Comparison of ENCODE assay signal across 25 mouse cellular contexts in genomic region chr1:179055760-179056159, GRCm38 (mm10).
DNase-seq lines count a peak whose midpoint lies in the region; ATAC-seq and TF ChIP-seq lines count a peak whose summit lies in the region.
"Had no signal": no experiment of that assay in that cellular context is flagged by ENCODE, and none has a peak within 500 bp of the region (broad histone marks: within the 10 kb centered on the region; RNA-seq: fewer than 3 reads in every experiment).

No protein-coding gene starts in this region.

- ATAC-seq in stomach, embryonic 15.5 days (ENCODE audit: insufficient read depth, low FRiP score, low read depth): 0 out of 2 replicates have a peak, but pooled peaks have one; percentile 40
- ATAC-seq in stomach, postnatal 0 days (ENCODE audit: low FRiP score, low TSS enrichment): no peak
- peak; percentile 75 for ATAC-seq in liver, embryonic 15.5 days (ENCODE audit: insufficient read depth)
- ATAC-seq: activated CD4-positive, CD25-positive, alpha-beta regulatory T cell, adult 4 months; CD4-positive, CD25-positive, alpha-beta regulatory T cell, adult 4 months; forebrain, embryonic 13.5 days; intestine, postnatal 0 days had no signal

- no peak for DNase-seq in stomach, postnatal 0 days (ENCODE audit: low spot score)
- DNase-seq in limb, embryonic 10.5 days (ENCODE audit: low spot score): no peak
- no peak for DNase-seq in ovary, adult 18-20 months (ENCODE audit: low spot score)
- no peak for DNase-seq in left cerebral cortex, adult 2 months (ENCODE audit: extremely low spot score in 1 of 2, low spot score in 2 of 2)
- DNase-seq in layer of hippocampus, postnatal 14 days (ENCODE audit: low spot score in 2 of 2): no peak
- DNase-seq: adrenal gland, adult 8-10 months; cerebellum, adult 8-10 months; gastrocnemius, postnatal 10 days; heart, adult 11 months; heart, postnatal 14 days; kidney, postnatal 25 days; layer of hippocampus, postnatal 36 days; thymus, adult 2 months had no signal

- no peaks in the 10 kb centered on the region for H3K9me3 ChIP-seq in stomach, embryonic 15.5 days
- H3K9me3 ChIP-seq in stomach, postnatal 0 days (ENCODE audit: control insufficient read depth, low read length): no peaks in the 10 kb centered on the region
- no peaks in the 10 kb centered on the region for H3K9me3 ChIP-seq in limb, embryonic 10.5 days (replicated peaks)
- H3K9me3 ChIP-seq in liver, embryonic 15.5 days (replicated peaks): no peaks in the 10 kb centered on the region
- H3K9me3 ChIP-seq: embryonic facial prominence, embryonic 10.5 days; forebrain, embryonic 13.5 days; heart, embryonic 13.5 days; lung, embryonic 15.5 days had no signal

- H3K27ac ChIP-seq in stomach, embryonic 15.5 days: no peak overlapping the region
- no peak overlapping the region for H3K27ac ChIP-seq in stomach, postnatal 0 days (replicated peaks)
- H3K27ac ChIP-seq in limb, embryonic 10.5 days: peak overlapping the region; percentile 37; the same call in 1 of the 2 replicates
- H3K27ac ChIP-seq in liver, embryonic 15.5 days (replicated peaks): peak overlapping the region; percentile 45; the same call in 1 of the 2 replicates
- H3K27ac ChIP-seq in left cerebral cortex, adult 2 months: no peak overlapping the region
- H3K27ac ChIP-seq: forebrain, embryonic 13.5 days; heart, embryonic 13.5 days; layer of hippocampus, adult 2 months; lung, embryonic 15.5 days; macrophage had no signal

- TF ChIP-seq EP300 in stomach, postnatal 0 days (optimal IDR thresholded peaks at IDR 0.05): no peak

- H3K36me3 ChIP-seq in stomach, embryonic 15.5 days: no peaks in the 10 kb centered on the region
- no peaks in the 10 kb centered on the region for H3K36me3 ChIP-seq in stomach, postnatal 0 days (ENCODE audit: control insufficient read depth, insufficient read depth, low read length)
- H3K36me3 ChIP-seq in limb, embryonic 10.5 days: no peaks in the 10 kb centered on the region
- H3K36me3 ChIP-seq in liver, embryonic 15.5 days (replicated peaks): no peaks in the 10 kb centered on the region
- H3K36me3 ChIP-seq: embryonic facial prominence, embryonic 10.5 days; heart, embryonic 13.5 days; lung, embryonic 15.5 days had no signal

- no peak for TF ChIP-seq CTCF in stomach, postnatal 0 days (IDR thresholded peaks at IDR 0.05; ENCODE audit: low read depth)
- TF ChIP-seq CTCF in left cerebral cortex, adult 2 months (IDR thresholded peaks at IDR 0.05): no peak

- no peak overlapping the region for H3K9ac ChIP-seq in stomach, embryonic 15.5 days
- no peak overlapping the region for H3K9ac ChIP-seq in stomach, postnatal 0 days (ENCODE audit: low read length)
- no peak overlapping the region for H3K9ac ChIP-seq in liver, embryonic 15.5 days
- H3K9ac ChIP-seq: forebrain, embryonic 13.5 days; heart, embryonic 13.5 days; lung, embryonic 15.5 days had no signal

- intact Hi-C loops in left cerebral cortex, adult 2 months (cut with DNase I): no loop called here

- 52% methylated on average over 3 of the region's 3 CpGs for WGBS in stomach, embryonic 15.5 days
- 58% methylated on average over 3 of the region's 3 CpGs for WGBS in stomach, postnatal 0 days
- 74% methylated on average over 3 of the region's 3 CpGs for WGBS in limb, embryonic 10.5 days
- 19% methylated on average over 3 of the region's 3 CpGs for WGBS in liver, embryonic 15.5 days (ENCODE audit: insufficient replicate concordance)

- H3K4me1 ChIP-seq in stomach, embryonic 15.5 days: peaks cover 17% of the 10 kb centered on the region
- H3K4me1 ChIP-seq in stomach, postnatal 0 days (replicated peaks; ENCODE audit: control insufficient read depth, insufficient read depth): 0 out of 2 replicates have a peak, but pooled peaks cover 3% of the 10 kb centered on the region
- peaks cover 48% of the 10 kb centered on the region for H3K4me1 ChIP-seq in limb, embryonic 10.5 days
- peaks cover 31% of the 10 kb centered on the region for H3K4me1 ChIP-seq in liver, embryonic 15.5 days (replicated peaks)

- no peak overlapping the region for H3K4me2 ChIP-seq in stomach, embryonic 15.5 days
- no peak overlapping the region for H3K4me2 ChIP-seq in stomach, postnatal 0 days (replicated peaks; ENCODE audit: low read depth)
- peak overlapping the region; percentile 23 for H3K4me2 ChIP-seq in liver, embryonic 15.5 days
- H3K4me2 ChIP-seq: forebrain, embryonic 13.5 days; heart, embryonic 13.5 days; lung, embryonic 15.5 days; midbrain, embryonic 11.5 days had no signal

- no peaks in the 10 kb centered on the region for H3K27me3 ChIP-seq in stomach, embryonic 15.5 days (replicated peaks)
- no peaks in the 10 kb centered on the region for H3K27me3 ChIP-seq in stomach, postnatal 0 days (ENCODE audit: control insufficient read depth, insufficient read depth, low read length)
- no peaks in the 10 kb centered on the region for H3K27me3 ChIP-seq in limb, embryonic 10.5 days (ENCODE audit: low read depth, poor library complexity, severe bottlenecking)
- no peaks in the 10 kb centered on the region for H3K27me3 ChIP-seq in liver, embryonic 15.5 days
- H3K27me3 ChIP-seq: heart, embryonic 13.5 days; lung, embryonic 15.5 days had no signal

- no peak overlapping the region for H3K4me3 ChIP-seq in stomach, embryonic 15.5 days (replicated peaks)
- no peak overlapping the region for H3K4me3 ChIP-seq in stomach, postnatal 0 days (ENCODE audit: low read depth, low read length)
- no peak overlapping the region for H3K4me3 ChIP-seq in limb, embryonic 10.5 days
- H3K4me3 ChIP-seq in liver, embryonic 15.5 days (replicated peaks): no peak overlapping the region
- no peak overlapping the region for H3K4me3 ChIP-seq in left cerebral cortex, adult 2 months
- H3K4me3 ChIP-seq: embryonic facial prominence, embryonic 10.5 days; forebrain, embryonic 13.5 days; heart, embryonic 13.5 days; layer of hippocampus, adult 2 months; lung, embryonic 15.5 days had no signal

Comparison
In these comparisons a context has a peak if more than half of its experiments do, and no peak if none do; other contexts are left out.
1. H3K27ac ChIP-seq: peak in limb, embryonic 10.5 days (single experiment) and liver, embryonic 15.5 days (single experiment); none in stomach, embryonic 15.5 days (single experiment), stomach, postnatal 0 days (single experiment) and left cerebral cortex, adult 2 months (single experiment).